Mouse (Mus musculus): Measurements from ENCODE around the gene Cd300lb. TPM values are rescaled to one million over a fixed set of nuclear protein-coding genes. Genes with fewer than 3 reads are reported as not detected.

Gene Cd300lb
- total RNA-seq, 1 experiment from 2014 or later = 9.5 TPM

DNA sequence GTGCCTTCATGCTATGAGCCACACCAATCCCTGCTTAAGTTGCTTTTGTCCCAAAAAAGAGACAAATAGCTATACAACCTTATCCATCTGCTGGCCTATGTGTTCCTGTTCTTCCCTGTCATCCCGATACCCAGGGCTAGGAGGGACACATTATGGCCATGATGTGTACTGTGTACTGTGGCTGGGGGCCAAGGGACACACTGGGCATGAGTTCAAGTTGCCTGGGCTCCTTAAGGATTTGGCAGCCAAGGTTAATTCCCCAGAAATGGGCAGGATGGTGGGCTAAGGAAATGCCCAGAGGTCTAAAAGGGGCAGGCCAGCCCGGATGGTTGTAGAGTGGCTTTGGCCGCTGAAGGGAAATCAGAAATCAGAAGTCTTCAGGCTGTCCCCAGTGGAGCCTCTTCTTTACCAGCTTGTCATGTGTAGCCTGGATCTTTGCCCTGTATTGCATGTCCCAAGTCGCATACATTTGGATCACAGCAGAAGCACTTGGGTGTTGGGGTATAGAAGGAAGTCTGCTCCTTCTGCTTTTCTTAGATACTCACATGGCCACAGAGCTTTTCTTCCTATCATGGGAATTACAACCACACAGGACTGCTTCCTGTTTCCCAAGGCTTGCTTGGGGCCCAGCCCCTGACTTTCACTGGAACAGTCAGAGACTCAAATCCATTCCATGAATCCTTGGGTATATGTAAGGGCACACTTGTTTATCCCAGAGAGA lies 49.6 kb downstream of the Cd300lb start:
- ATAC-seq (replicated peaks; ENCODE audit: low read depth, poor library complexity, severe bottlenecking) = peak; percentile 64

DNA sequence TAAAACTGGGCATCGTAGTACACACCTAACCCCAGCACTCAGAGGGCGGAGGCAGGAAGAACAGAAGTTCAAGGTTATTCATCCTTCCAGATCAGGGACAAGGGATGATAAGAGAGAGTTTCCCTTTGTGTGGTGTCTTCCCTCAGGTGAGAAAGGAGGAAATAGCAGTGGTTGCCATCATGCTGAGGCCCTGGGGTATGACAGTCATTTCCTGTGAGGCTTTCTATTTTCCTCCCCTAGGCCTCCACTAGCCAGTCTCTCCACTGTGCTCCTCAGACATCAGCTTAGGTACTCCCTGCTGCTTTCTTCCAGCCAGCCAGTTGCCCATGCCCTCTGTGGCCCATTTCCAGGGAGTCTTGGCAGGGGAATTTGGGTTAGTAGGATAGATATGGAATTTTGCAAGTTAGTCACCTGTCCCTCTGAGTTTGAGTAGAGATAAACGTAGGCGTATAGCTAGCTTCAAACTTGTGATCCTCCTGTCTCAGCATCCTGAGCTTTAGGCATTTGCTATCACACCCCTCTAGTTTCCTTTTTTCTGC lies 50.9 kb downstream of the Cd300lb start:
- ATAC-seq (replicated peaks; ENCODE audit: low read depth, poor library complexity, severe bottlenecking) = no peak

DNA sequence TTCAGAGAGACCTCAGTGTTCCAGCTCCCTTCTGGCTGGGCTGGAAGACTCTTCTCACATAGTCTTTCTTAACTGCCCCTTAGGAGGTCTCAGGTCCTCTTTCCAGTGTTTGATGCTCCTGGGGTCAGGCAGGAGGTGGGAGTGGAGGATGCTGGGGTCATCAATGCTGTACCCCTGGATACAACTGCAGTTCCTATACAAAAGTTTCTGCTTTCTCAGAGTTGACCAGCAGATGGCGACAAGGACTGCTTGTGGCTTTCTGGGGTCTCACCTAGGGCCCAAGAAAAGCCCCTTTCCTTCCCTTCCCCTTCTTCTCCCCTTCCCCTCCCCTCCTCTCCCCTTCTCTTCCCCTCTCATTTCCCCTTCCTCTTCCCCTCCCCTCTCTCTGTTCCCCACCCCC lies 53.6 kb downstream of the Cd300lb start:
- 0 out of 2 replicates have a peak, but pooled peaks have one; percentile 26 for ATAC-seq (replicated peaks; ENCODE audit: low read depth, poor library complexity, severe bottlenecking)

DNA sequence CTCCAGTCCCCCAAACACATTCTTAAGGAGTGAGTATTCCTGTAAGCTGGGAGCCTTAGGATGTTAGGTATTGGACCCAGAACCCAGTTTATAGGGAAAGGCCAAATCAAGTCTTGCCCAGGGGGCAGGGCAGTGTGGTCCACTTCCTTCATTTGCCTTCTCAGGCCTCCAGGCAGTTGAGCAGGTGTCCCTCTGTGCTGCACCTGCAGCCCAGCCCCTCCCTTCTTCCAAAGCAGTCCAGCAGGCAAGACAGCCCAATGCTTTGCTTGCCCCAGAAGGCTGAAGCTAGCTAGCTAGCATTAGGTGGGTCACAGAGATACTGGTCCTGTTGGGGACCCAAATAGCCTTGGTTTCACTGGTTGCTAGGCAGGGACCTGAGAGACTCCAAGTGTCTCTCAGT lies 54.0 kb downstream of the Cd300lb start:
- ATAC-seq (replicated peaks; ENCODE audit: low read depth, poor library complexity, severe bottlenecking) = no peak

DNA sequence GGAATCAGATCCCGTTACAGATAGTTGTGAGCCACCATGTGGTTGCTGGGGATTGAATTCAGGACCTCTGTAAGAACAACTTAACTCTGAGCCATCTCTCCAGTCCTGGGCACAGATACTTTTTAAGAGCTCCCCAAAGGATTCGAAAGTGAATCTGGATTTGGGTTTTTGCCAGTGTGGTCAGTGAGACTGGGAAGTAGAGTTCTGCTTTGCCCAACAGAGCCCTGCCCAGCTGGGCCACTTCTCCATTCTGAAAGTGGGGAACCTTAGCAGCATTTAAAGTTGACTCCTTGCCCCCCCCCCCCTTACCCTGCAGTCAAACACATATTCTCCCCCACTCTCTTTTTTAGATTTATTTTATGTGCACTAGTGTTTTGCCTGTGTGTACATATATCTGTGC lies 54.5 kb downstream of the Cd300lb start:
- ATAC-seq (replicated peaks; ENCODE audit: low read depth, poor library complexity, severe bottlenecking) = peak; percentile 79

DNA sequence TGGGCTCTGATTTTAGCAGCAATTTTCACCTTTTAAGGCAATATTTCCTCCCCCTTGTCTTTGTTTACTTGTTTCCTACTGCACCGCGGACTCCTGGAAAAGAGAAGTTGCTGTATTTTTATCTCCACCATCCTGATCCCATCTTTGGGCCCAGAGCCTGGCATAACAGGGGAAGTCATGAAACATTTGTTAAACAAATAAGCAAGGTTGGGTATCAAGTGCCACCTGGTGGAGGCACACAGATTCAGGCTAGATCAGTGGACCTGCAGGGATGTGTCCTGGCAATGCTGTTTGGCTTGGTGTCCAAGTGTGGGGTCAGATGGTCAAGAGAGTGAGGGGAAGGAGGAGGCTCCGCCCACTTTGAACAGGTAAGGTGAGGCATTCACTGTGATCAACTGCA lies 57.0 kb downstream of the Cd300lb start:
- ATAC-seq (replicated peaks; ENCODE audit: low read depth, poor library complexity, severe bottlenecking) = peak; percentile 20; the same call in 1 of the 2 replicates

DNA sequence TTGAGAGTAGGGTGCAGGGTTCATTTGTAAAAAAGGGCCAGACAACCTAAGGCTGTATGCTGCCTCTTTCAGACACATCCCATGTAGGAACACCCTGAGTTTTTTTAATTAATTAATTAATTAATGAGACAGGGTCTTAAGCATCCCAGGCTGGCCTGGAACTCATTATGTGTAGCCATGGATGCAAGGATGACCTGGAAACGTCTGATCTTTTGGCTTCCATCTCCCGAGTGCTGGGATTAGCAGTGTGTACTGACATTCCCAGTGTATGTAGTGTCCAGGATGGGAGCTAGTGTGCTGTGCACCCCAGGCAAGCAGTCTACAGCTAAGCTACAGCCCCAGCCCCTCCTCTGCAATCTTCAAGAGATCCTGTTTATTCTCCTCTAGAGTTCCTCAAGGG lies 57.6 kb downstream of the Cd300lb start:
- no peak for ATAC-seq (replicated peaks; ENCODE audit: low read depth, poor library complexity, severe bottlenecking)

DNA sequence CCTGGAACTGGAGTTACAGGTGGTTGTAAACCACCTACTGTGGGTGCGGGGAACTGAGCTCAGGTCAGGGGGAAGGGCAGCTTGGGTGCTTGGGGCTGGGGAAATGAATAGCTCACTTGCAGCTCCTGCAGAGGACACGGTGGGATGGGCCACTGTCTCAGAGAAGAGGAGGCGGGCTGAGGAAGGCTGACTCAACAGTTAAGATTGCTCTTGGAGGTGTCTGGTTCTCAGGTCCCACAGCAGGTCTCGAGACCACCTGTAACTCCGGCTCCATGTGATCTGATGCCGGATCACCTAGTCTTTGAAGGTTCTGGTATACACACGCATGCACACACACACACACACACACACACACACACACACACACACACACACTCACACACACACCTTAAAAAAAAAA lies 58.0 kb downstream of the Cd300lb start:
- ATAC-seq (replicated peaks; ENCODE audit: low read depth, poor library complexity, severe bottlenecking) = no peak

DNA sequence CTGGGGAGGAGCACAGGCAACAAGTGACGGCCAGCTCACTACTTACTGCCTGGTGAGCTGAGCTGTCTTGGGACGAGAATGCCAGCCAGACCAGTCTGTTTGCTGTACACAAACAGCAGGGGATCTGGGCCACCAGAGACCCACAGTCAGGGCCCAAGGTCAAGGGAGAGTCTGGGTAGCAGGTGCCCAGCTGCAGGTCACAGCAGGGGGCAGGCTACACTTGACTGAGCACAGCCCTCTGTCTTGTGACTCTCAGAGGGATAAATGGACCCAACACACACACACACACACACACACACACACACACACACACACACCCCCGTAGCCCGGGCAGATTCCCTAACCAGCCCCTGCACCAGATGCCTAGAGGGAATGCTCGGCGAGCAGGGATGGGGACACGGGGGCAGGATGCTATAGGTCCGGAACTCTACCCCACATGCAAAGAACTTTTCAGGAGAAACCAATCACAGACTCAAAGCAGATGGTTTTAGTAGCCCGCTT lies 58.8 kb downstream of the Cd300lb start:
- ATAC-seq (replicated peaks; ENCODE audit: low read depth, poor library complexity, severe bottlenecking) = no peak

DNA sequence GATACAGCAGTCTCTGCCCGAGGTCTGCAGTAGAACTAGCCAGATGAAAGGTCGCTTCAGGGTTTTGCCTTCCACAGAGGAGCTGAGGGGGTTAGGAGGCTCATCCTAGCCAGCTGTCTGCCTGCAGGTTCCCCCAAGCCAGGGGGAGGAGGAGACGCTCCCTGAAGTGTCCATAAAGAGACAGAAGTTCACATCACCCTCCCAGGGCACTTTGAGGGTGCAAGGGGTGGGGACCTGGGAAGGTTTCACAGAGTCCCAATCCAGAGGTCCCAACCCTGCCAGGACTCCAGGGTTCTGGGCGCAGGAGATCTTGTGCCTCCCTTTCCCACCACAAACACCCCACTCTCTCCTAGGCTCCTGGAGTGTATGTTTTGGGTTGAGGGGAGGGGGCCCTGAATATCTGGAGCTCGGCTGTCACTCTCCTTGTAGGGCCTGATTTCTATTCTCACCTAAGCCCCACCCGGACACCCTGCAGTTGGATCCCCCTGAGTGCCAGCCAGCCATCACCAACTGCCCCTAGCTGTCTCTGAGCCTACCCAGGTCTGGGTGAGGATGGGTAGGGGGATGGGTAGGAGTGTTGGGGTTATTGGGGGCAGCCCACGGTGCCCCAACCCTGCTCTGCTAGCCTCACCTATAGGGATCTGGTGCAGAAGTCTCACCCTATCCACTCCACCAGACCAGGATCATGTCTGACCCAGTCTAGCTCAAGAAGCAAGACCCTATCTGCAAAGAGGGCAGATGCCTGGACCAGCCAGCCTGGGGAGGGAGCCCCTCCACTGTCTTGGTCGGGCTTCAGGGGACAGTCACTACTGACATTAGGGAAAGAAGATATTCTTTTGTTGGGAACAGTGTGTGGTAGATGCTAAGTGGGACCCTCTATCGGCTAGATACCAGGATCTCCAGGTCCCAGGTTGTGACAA lies 59.7 kb downstream of the Cd300lb start:
- ATAC-seq (replicated peaks; ENCODE audit: low read depth, poor library complexity, severe bottlenecking) = no peak

DNA sequence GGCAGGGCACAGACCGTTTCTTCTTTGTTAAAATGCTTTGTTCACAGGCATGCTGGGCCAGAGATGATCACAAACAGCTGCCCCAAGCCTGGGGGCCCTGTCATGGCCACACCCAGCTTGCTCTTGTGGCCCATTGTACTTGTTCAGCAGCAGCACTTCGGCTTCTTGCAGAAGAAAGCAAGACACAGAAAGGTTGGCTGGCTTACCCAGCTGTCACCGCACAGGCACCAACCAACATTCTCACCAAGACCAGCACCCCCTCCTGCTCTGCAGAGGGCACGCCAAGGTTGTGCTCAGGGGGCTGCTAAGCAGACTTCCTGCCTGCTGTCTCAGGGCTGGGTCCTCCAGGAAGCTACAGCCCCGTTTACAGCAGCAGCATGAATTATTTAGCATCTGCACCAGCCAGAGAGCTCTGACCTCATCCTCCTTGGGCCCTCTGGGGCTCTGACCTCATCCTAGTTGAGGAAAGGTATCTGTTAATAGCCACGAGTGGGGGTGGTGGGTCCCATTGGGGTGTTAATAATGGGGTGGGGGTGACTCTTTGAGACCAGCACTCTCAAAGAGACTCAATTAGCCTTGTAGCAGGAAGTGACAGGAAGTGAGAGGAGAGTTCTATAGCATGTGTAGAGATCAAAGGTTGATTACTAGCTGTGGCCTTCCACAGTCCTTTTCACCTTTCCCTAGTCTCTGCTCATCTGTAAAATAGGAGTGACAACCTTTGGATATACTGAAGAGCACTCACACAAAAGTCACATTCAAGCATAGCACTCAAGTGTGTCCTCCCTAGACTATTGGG lies 61.0 kb downstream of the Cd300lb start:
- no peak for ATAC-seq (replicated peaks; ENCODE audit: low read depth, poor library complexity, severe bottlenecking)

Other genes starting within 250 kb of the Cd300lb start
- gene Dnaic2, start 207.0 kb downstream of the Cd300lb start, total RNA-seq (2017) = not detected in 2 replicates
- not detected in 2 replicates for gene Kif19a, start 169.0 kb downstream of the Cd300lb start, total RNA-seq (2017)
- gene Btbd17, start 138.4 kb downstream of the Cd300lb start, total RNA-seq (2017) = not detected in 2 replicates
- not detected in 2 replicates for gene Gpr142, start 135.5 kb downstream of the Cd300lb start, total RNA-seq (2017)
- not detected in 2 replicates for gene Gprc5c, start 83.2 kb downstream of the Cd300lb start, total RNA-seq (2017)
- 11.4 and 24.8 TPM in 2 replicates for gene Cd300a, start 44.3 kb downstream of the Cd300lb start, total RNA-seq (2017)
- 2.7 TPM in 1 of 2 replicates, not detected in the other for gene Cd300c, start 34.8 kb upstream of the Cd300lb start, total RNA-seq (2017)
- 0.55 TPM in 1 of 2 replicates, not detected in the other for gene Cd300ld, start 55.5 kb upstream of the Cd300lb start, total RNA-seq (2017)
- gene Cd300c2, start 67.5 kb upstream of the Cd300lb start, total RNA-seq (2017) = 1.8 TPM in 1 of 2 replicates, not detected in the other
- gene Cd300ld2, start 81.8 kb upstream of the Cd300lb start, total RNA-seq (2017) = not detected in 2 replicates
- gene Cd300ld4, start 92.6 kb upstream of the Cd300lb start, total RNA-seq (2017) = not detected in 2 replicates
- gene Cd300ld5, start 103.4 kb upstream of the Cd300lb start, total RNA-seq (2017) = not detected in 2 replicates
- not detected in 2 replicates for gene Cd300ld3, start 114.0 kb upstream of the Cd300lb start, total RNA-seq (2017)
- not detected in 2 replicates for gene Cd300e, start 127.8 kb upstream of the Cd300lb start, total RNA-seq (2017)
- gene Rab37, start 157.0 kb upstream of the Cd300lb start, total RNA-seq (2017) = 50.6 and 61.5 TPM in 2 replicates
- gene Cd300lf, start 199.6 kb upstream of the Cd300lb start, total RNA-seq (2017) = not detected in 2 replicates
- gene Slc9a3r1, start 229.0 kb upstream of the Cd300lb start, total RNA-seq (2017) = 45.5 and 53.4 TPM in 2 replicates